Mouse (Mus musculus): Measurements from ENCODE around the gene Ckb. TPM values are rescaled to one million over a fixed set of nuclear protein-coding genes. Genes with fewer than 3 reads are reported as not detected.

Gene Ckb
- total and polyA plus RNA-seq, 3 experiments = 0.54 to 3.7 TPM; not detected in 1

DNA sequence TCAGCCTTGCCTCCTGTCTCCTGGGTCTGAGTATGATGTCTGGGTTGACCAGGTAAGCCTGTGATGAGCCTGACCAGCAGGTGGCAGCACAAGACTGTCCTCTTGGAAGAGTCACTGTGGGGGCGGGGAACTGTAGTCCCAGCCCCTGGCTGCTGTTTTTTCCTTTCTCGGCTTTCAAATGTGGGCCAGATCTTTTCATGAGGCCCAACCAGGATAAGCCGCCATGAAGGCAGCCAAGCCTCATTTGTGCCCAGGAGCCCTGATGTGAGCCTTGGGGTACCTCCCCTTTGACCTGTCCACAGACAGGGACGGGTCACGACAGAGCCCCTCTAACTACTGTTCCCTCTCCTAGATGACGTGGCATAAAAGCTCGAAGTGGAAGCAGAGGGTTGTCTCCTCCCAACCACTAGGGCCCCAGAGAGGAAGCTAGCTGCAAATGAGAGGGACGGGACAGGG lies 3.7 kb downstream of the Ckb start:
- in situ Hi-C loops (cut with MboI; ENCODE audit: low pct_ligation_motif_present, low pct_unique_long_range_greater_than_20kb, low sequenced_read_pairs) = no loop called here
- H3K4me2 ChIP-seq (ENCODE audit: insufficient read depth, low read depth, poor library complexity, severe bottlenecking) = peak overlapping the region; percentile 52
- H3K9me3 ChIP-seq (replicated peaks; ENCODE audit: low read length) = peaks cover 11% of the 10 kb centered on the region
- dilution Hi-C loops (cut with MboI; ENCODE audit: extremely low pct_ligation_motif_present, extremely low pct_unique_long_range_greater_than_20kb, low sequenced_read_pairs) = no loop called here
- peak; percentile 98 for DNase-seq (ENCODE audit: extremely low read depth)
- H3K79me2 ChIP-seq (replicated peaks; ENCODE audit: control insufficient read depth, extremely low read depth, insufficient read depth, poor library complexity, severe bottlenecking) = no peaks in the 10 kb centered on the region
- H3K4me3 ChIP-seq (replicated peaks in 1 of 3; ENCODE audit: low read depth in 2 of 3, low read length in 2 of 3, poor library complexity in 1 of 3) = peak overlapping the region in 2 of 3 experiments; percentile 25 to 33
- no peaks in the 10 kb centered on the region for H3K27me3 ChIP-seq (replicated peaks)
- H3K9ac ChIP-seq (ENCODE audit: insufficient read depth, low read depth) = peak overlapping the region; percentile 8; the same call in 1 of the 2 replicates
- TF ChIP-seq HCFC1 (IDR thresholded peaks at IDR 0.05; ENCODE audit: low read depth, low read length) (peak; percentile 48), EP300 (IDR thresholded peaks at IDR 0.05; ENCODE audit: low read length) (no peak), MYC (IDR thresholded peaks at IDR 0.05; ENCODE audit: low read depth, low read length) (no peak), MEF2A (IDR thresholded peaks at IDR 0.05; ENCODE audit: borderline replicate concordance, low read depth, low read length) (peak; percentile 77; the same call in 1 of the 2 replicates), POLR2A (IDR thresholded peaks at IDR 0.05; ENCODE audit: low read depth, low read length) (peak; percentile 68), ETS1 (conservative IDR thresholded peaks at IDR 0.05; ENCODE audit: low read depth, low read length) (no peak), CHD1 (IDR thresholded peaks at IDR 0.05; ENCODE audit: low read depth, low read length) (no peak), NRF1 (IDR thresholded peaks at IDR 0.05; ENCODE audit: low read depth, low read length) (no peak), PAX5 (IDR thresholded peaks at IDR 0.05; ENCODE audit: low read length) (no peak), TCF12 (IDR thresholded peaks at IDR 0.05; ENCODE audit: low read depth, low read length) (peak; percentile 56; the same call in 1 of the 2 replicates), KAT2A (IDR thresholded peaks at IDR 0.05; ENCODE audit: insufficient replicate concordance, low read length) (no peak), POLR2AphosphoS2 (IDR thresholded peaks at IDR 0.05; ENCODE audit: low read depth, low read length) (peak; percentile 58; the same call in 1 of the 2 replicates), JUND (conservative IDR thresholded peaks at IDR 0.05; ENCODE audit: low read depth, low read length) (peak; percentile 48), ZMIZ1 (IDR thresholded peaks at IDR 0.05; ENCODE audit: low read depth, low read length) (no peak), JUN (IDR thresholded peaks at IDR 0.05; ENCODE audit: insufficient read depth, low read depth, low read length) (no peak), NELFE (IDR thresholded peaks at IDR 0.05; ENCODE audit: low read depth, low read length) (peak; percentile 60), RAD21 (IDR thresholded peaks at IDR 0.05; ENCODE audit: low read depth, low read length) (peak; percentile 98), CHD2 (IDR thresholded peaks at IDR 0.05; ENCODE audit: low read length) (peak; percentile 96), MAX (IDR thresholded peaks at IDR 0.05; ENCODE audit: low read length) (no peak), TBP (conservative IDR thresholded peaks at IDR 0.05; ENCODE audit: low read depth, low read length) (no peak; the same call in 1 of the 2 replicates), ZC3H11A (IDR thresholded peaks at IDR 0.05; ENCODE audit: low read depth, low read length) (peak; percentile 73), SMC3 (IDR thresholded peaks at IDR 0.05; ENCODE audit: low read depth, low read length) (peak; percentile 97), IRF4 (IDR thresholded peaks at IDR 0.05; ENCODE audit: low read depth, low read length) (peak; percentile 84), MAZ (IDR thresholded peaks at IDR 0.05; ENCODE audit: low read depth, low read length) (peak; percentile 62; the same call in 1 of the 2 replicates), GABPA (IDR thresholded peaks at IDR 0.05; ENCODE audit: insufficient replicate concordance, low read depth, low read length) (no peak), MAFK (IDR thresholded peaks at IDR 0.05; ENCODE audit: insufficient replicate concordance, low read length) (no peak), CTCF (conservative IDR thresholded peaks at IDR 0.05 in 1 of 2, IDR thresholded peaks at IDR 0.05 in 1 of 2; ENCODE audit: low read depth in 2 of 2, low read length in 2 of 2) (peak; percentile 75 to 98), SIN3A (IDR thresholded peaks at IDR 0.05; ENCODE audit: low read length) (peak; percentile 72; the same call in 1 of the 2 replicates), UBTF (IDR thresholded peaks at IDR 0.05; ENCODE audit: low read depth, low read length) (no peak), BHLHE40 (IDR thresholded peaks at IDR 0.05; ENCODE audit: low read depth, low read length) (no peak; the same call in 1 of the 2 replicates), ZNF384 (IDR thresholded peaks at IDR 0.05; ENCODE audit: low read depth, low read length) (peak; percentile 81), ELF1 (IDR thresholded peaks at IDR 0.05; ENCODE audit: low read depth, low read length) (peak; percentile 7; the same call in 1 of the 2 replicates), USF1 (IDR thresholded peaks at IDR 0.05; ENCODE audit: low read depth, low read length) (no peak), E2F4 (IDR thresholded peaks at IDR 0.05; ENCODE audit: insufficient replicate concordance, low read depth, low read length) (no peak), MXI1 (IDR thresholded peaks at IDR 0.05; ENCODE audit: low read depth, low read length) (peak; percentile 63; the same call in 1 of the 2 replicates), RCOR1 (conservative IDR thresholded peaks at IDR 0.05; ENCODE audit: low read depth, low read length) (no peak), ZKSCAN1 (IDR thresholded peaks at IDR 0.05; ENCODE audit: borderline replicate concordance, low read depth, low read length) (no peak), USF2 (conservative IDR thresholded peaks at IDR 0.05; ENCODE audit: low read depth, low read length) (no peak)
- H3K4me1 ChIP-seq (ENCODE audit: control insufficient read depth in 1 of 2, insufficient read depth in 2 of 2) = peaks cover 8 to 32% of the 10 kb centered on the region in 2 experiments
- peak overlapping the region; percentile 63 for H3K27ac ChIP-seq (ENCODE audit: insufficient read depth, low read depth)
- H3K36me3 ChIP-seq (replicated peaks in 1 of 2; ENCODE audit: control insufficient read depth in 1 of 2, insufficient read depth in 1 of 2, low read length in 1 of 2) = peaks cover 4 to 18% of the 10 kb centered on the region in 2 experiments

Data from CH12.LX (cell line).